Mouse (Mus musculus) liver, postnatal 0 days (tissue): ENCODE measurements around the gene Gm20388. TPM values are rescaled to one million over a fixed set of nuclear protein-coding genes. Genes with fewer than 3 reads are reported as not detected.
A peak's percentile ranks its signal among the peaks of the same experiment; 100 is the strongest.

Source experiments
- ATAC-seq: fragments of 200-750 bp; cut with Nextera tagmentation; 2 replicates; pipeline ENCODE4 v1.8.0; 2017; ENCODE audit warnings: mild to moderate bottlenecking, moderate library complexity
- DNase-seq: peaks from one replicate; pipeline ENCODE4 v3.0.0-alpha.2; 2016
- H3K27ac ChIP-seq: fragments of 300-500 bp; sonication (generic); 2 replicates; pipeline ENCODE4 v1.5.1; 2014; ENCODE audit warnings: antibody characterized with exemption, moderate library complexity, mild to moderate bottlenecking, low read depth
- H3K27me3 ChIP-seq: fragments of 300-500 bp; sonication (generic); 2 replicates; pipeline ENCODE4 v1.6.1; 2014; ENCODE audit warnings: low read length, control low read depth, mixed read lengths; ENCODE audit not compliant: insufficient read depth
- H3K36me3 ChIP-seq: fragments of 300-500 bp; sonication (generic); replicated peaks from 2 replicates; pipeline ENCODE4 v1.6.1; 2014; ENCODE audit warnings: mild to moderate bottlenecking, control low read depth, low read length, moderate library complexity, mixed read lengths; ENCODE audit not compliant: insufficient read depth
- H3K4me1 ChIP-seq: fragments of 300-500 bp; sonication (generic); 2 replicates; pipeline ENCODE4 v1.6.1; 2014; ENCODE audit warnings: antibody characterized with exemption, mild to moderate bottlenecking, control low read depth; ENCODE audit not compliant: insufficient read depth
- H3K4me2 ChIP-seq: fragments of 300-500 bp; sonication (generic); 2 replicates; pipeline ENCODE4 v1.6.1; 2014; ENCODE audit warnings: low read depth, mild to moderate bottlenecking, low read length, moderate library complexity, mixed read lengths
- H3K4me3 ChIP-seq: fragments of 300-500 bp; sonication (generic); 2 replicates; pipeline ENCODE4 v1.5.1; 2014; ENCODE audit warnings: low read depth, low read length
- H3K9ac ChIP-seq: fragments of 300-500 bp; sonication (generic); replicated peaks from 2 replicates; pipeline ENCODE4 v1.6.1; 2014; ENCODE audit warnings: mild to moderate bottlenecking, moderate library complexity
- H3K9me3 ChIP-seq: fragments of 300-500 bp; sonication (generic); 2 replicates; pipeline ENCODE4 v1.6.1; 2016; ENCODE audit warnings: mild to moderate bottlenecking, control low read depth, low read length, mixed read lengths
- CTCF ChIP-seq: sonication (generic); IDR thresholded peaks from 2 replicates; pipeline ENCODE4 v1.5.1; 2016; ENCODE audit warnings: antibody characterized with exemption, low read depth
- EP300 ChIP-seq: IDR thresholded peaks from 2 replicates; pipeline ENCODE4 v1.6.1; 2016; ENCODE audit warnings: antibody characterized with exemption, low read depth, mild to moderate bottlenecking
- WGBS: fragments of 180-500 bp; shearing (Covaris S2); extraction: QIAGEN DNeasy Blood & Tissue Kit; methylation state at CpG from one replicate; pipeline ENCODE4 v1.1.7; 2014; ENCODE audit not compliant: insufficient replicate concordance; 5-methylcytosine and 5-hydroxymethylcytosine counted together
- polyA plus RNA-seq: library from polyadenylated mRNA; unstranded; fragments of >200 nt; fragmentation: Nextera tagmentation; extraction: Ambion mirVana; gene quantifications from 2 replicates; pipeline ENCODE4 v1.2.1, GENCODE M21; 2015

Gm20388 gene
- polyA plus RNA-seq, 1 experiment from 2014 or later: not detected

DNA sequence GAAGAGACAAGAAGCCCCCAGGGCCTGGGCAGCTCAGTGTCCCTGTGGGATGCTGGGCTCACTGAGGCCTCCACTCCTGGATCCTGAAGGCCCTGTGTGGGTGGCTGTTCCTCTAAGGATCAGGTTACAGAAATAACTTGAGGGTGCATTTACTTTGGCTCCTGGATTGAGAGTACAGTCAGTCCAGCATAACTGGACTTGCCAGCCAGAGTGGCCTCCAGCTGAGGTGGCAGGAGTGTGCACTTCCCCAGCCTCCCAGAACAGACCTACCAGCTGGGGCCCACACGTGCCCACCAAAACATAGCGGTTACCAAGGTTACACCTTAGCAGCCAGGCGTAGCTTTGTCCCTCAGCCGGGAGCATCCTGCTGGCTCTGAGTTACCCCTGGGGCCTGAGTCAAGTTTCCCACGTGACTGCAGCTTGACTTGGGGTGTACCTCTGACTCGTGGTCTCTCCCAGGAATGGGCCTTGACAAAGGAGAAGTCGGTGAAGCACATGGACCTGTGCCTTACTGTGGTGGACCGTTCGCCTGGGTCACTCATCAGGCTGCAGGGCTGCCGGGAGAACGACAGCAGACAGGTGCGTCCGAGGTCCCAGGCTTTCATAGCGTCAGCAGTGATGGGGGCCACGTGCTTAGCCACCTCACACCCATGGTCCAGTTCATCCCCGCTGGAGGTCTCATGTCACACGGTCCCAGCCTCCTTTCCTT lies 4429.9 kb downstream of the Gm20388 start:
- WGBS: 82% methylated on average over 17 of the region's 17 CpGs
- peaks cover 5% of the 10 kb centered on the region; the same call in 1 of the 2 replicates for H3K4me1 ChIP-seq
- no peak for DNase-seq

DNA sequence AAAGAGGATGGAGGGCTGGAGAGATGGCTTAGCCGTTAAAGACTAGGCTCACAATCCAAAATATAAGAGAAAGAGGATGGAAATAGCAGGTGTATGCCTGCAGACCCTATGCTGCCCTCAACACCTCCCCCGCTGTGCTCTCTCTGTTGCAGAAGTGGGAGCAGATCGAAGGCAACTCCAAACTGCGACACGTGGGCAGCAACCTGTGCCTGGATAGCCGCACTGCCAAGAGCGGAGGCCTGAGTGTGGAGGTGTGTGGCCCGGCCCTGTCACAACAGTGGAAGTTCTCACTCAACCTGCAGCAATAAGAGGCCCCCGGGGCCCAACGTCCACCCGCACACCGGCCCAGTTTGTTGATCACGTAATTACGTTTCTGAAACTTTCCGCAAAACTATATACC lies 4432.5 kb downstream of the Gm20388 start:
- Histone ChIP-seq H3K4me1 (peaks cover 5% of the 10 kb centered on the region; the same call in 1 of the 2 replicates), H3K4me2 (no peak overlapping the region), H3K27me3 (no peaks in the 10 kb centered on the region), H3K4me3 (no peak overlapping the region), H3K9ac (no peak overlapping the region), H3K36me3 (peaks cover 28% of the 10 kb centered on the region), H3K9me3 (no peaks in the 10 kb centered on the region), H3K27ac (no peak overlapping the region)
- TF ChIP-seq EP300 (no peak), CTCF (no peak)
- ATAC-seq (no peak), DNase-seq (no peak)
- 83% methylated on average over 15 of the region's 15 CpGs for WGBS

More for the DNA sequence above, 4429.9 kb downstream of the Gm20388 start:
- no peak overlapping the region for H3K27ac ChIP-seq
- H3K36me3 ChIP-seq: peaks cover 33% of the 10 kb centered on the region
- no peaks in the 10 kb centered on the region for H3K27me3 ChIP-seq
- no peaks in the 10 kb centered on the region for H3K9me3 ChIP-seq
- no peak overlapping the region for H3K4me3 ChIP-seq
- TF ChIP-seq EP300: no peak
- TF ChIP-seq CTCF: no peak
- no peak for ATAC-seq
- no peak overlapping the region for H3K4me2 ChIP-seq
- no peak overlapping the region for H3K9ac ChIP-seq

DNA sequence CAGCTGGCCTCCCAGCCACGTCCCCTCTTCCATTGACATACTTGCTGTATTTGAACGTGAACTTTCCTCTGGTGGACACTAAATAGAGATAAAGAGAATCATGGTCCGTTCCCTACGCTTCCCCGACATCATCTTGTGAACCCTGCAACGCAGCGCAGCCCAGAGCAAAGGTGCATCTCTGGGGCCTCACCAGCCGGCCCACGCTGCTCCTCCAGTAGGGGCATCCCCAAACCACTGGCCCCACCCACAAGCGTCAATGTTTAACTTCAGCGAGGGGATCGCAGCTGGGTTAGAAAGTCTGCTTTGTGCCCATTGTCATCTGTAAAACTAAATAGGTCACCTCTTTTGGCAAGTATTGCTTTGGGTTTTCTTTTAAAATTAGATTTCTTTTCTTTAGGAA lies 4433.4 kb downstream of the Gm20388 start:
- H3K4me2 ChIP-seq: no peak overlapping the region
- DNase-seq: peak; percentile 65
- 59% methylated on average over 12 of the region's 12 CpGs for WGBS
- H3K27me3 ChIP-seq: no peaks in the 10 kb centered on the region
- H3K36me3 ChIP-seq: peaks cover 24% of the 10 kb centered on the region
- H3K4me1 ChIP-seq: peaks cover 5% of the 10 kb centered on the region; the same call in 1 of the 2 replicates
- no peak overlapping the region for H3K4me3 ChIP-seq
- peak; percentile 66 for ATAC-seq
- H3K27ac ChIP-seq: no peak overlapping the region
- no peak overlapping the region for H3K9ac ChIP-seq
- H3K9me3 ChIP-seq: no peaks in the 10 kb centered on the region
- TF ChIP-seq CTCF (no peak), EP300 (no peak)

DNA sequence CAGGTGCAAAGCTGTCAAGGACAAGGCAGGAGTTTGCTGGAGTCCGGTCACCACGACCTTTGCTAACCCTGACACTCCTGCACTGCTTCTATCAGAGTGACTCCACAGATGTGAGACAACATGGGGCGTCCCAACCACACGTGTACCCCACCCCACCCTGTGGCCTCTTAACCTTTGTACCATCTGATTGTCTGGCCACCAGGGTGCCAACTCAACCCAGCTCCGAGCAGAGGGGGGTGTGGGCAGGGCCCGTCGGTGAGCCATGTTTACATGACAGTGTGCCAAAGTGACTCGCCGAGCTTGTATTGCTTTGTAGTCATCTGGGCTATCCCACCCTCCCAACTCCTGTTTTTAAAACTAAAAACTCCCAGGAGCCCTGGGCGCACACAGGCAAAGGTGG lies 4434.5 kb downstream of the Gm20388 start:
- Histone ChIP-seq H3K9ac (no peak overlapping the region), H3K4me2 (no peak overlapping the region), H3K9me3 (no peaks in the 10 kb centered on the region), H3K4me1 (peaks cover 5% of the 10 kb centered on the region; the same call in 1 of the 2 replicates), H3K27me3 (no peaks in the 10 kb centered on the region), H3K27ac (no peak overlapping the region), H3K36me3 (peaks cover 16% of the 10 kb centered on the region), H3K4me3 (no peak overlapping the region)
- TF ChIP-seq CTCF: no peak
- TF ChIP-seq EP300: no peak
- WGBS: 65% methylated on average over 10 of the region's 10 CpGs
- ATAC-seq (peak; percentile 80), DNase-seq (peak; percentile 52)

DNA sequence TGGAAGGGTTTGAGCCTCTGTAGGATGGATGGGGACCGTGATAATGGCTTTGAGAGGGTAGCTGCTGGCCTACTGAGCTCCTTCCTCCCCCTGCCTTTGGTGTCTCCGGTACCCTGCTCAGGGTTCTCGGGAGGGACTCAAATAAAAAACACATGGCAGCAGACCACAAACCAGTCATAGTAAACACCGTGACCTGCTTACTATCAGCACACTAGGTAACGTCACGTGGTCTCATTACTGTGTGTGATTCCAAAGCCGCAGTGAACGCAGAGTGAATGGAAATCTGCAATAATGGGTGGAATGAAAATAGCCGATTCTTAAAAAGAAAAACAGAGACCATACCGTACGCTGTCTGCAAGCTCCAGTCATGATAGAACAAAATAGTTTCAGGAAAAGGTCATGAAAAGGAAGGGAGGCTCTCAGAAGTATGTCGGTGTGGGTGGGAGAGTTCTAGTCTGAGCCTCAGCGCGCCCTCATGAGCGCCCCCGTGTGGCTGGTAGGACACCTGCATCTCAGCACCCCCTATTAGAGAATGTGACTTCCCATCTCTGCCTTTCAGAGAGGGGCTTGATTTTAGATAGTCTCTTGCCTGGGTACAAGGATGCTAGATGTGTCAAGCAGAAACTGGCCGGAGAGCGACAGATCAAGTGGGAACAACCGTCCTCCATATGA lies 4436.3 kb downstream of the Gm20388 start:
- 43% methylated on average over 19 of the region's 19 CpGs for WGBS
- H3K4me1 ChIP-seq: peaks cover 5% of the 10 kb centered on the region; the same call in 1 of the 2 replicates
- TF ChIP-seq EP300: no peak
- TF ChIP-seq CTCF: peak; percentile 95
- no peak overlapping the region for H3K27ac ChIP-seq
- peak; percentile 28; the same call in 1 of the 2 replicates for ATAC-seq
- DNase-seq: peak; percentile 79
- no peaks in the 10 kb centered on the region for H3K27me3 ChIP-seq
- no peaks in the 10 kb centered on the region for H3K9me3 ChIP-seq
- no peak overlapping the region for H3K9ac ChIP-seq
- no peak overlapping the region for H3K4me2 ChIP-seq
- no peak overlapping the region for H3K4me3 ChIP-seq
- peaks cover 13% of the 10 kb centered on the region for H3K36me3 ChIP-seq

DNA sequence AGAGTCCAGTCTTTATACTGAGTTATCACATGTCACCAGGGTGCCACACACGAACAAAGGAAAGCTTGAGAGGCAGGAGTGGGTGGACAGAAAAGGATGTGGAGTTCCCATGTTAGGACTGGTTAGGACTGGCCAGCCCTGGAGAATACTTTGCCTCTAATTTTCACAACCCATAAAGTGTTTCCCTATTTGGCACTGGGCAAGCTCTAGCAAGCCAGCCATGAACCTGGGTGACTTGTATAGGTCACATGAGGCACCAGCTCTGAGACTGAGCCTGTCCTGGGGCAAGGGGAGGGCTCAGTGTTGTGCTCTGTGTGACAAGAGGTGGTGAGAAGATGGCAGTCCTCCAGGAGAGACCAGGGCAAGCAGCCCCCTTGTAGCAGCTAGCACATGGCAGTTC lies 4437.4 kb downstream of the Gm20388 start:
- no peaks in the 10 kb centered on the region for H3K9me3 ChIP-seq
- 42% methylated on average over 1 of the region's 1 CpGs for WGBS
- DNase-seq: no peak
- no peak for ATAC-seq
- H3K27ac ChIP-seq: no peak overlapping the region
- H3K4me1 ChIP-seq: peaks cover 5% of the 10 kb centered on the region; the same call in 1 of the 2 replicates
- H3K4me2 ChIP-seq: no peak overlapping the region
- no peaks in the 10 kb centered on the region for H3K27me3 ChIP-seq
- H3K9ac ChIP-seq: no peak overlapping the region
- peaks cover 10% of the 10 kb centered on the region for H3K36me3 ChIP-seq
- TF ChIP-seq EP300 (no peak), CTCF (no peak)
- H3K4me3 ChIP-seq: no peak overlapping the region
